Mouse (Mus musculus): ENCODE measurements at regions not wholly inside any gene's neighbourhood (a gene's known extent, or its start where the extent isn't known, plus 50 kb on each side); places are given as distances from the start of the nearest gene placed in this dataset.

- TF ChIP-seq CTCF (IDR thresholded peaks at IDR 0.05; ENCODE audit: low read depth) (peak; percentile 7; the same call in 1 of the 2 replicates), EP300 (IDR thresholded peaks at IDR 0.05; ENCODE audit: low read depth) (no peak)
Observed at GRCm38 (mm10) chr5:75459758-75460354, 114.9 kb upstream of the Kit start.
